Mouse (Mus musculus) intestine, postnatal 0 days (tissue): ENCODE data around the gene Lpin2. TPM values are rescaled to one million over a fixed set of nuclear protein-coding genes. Genes with fewer than 3 reads are reported as not detected.

Experiments
- ATAC-seq: fragments of 200-750 bp; cut with Nextera tagmentation; 2 replicates; pipeline ENCODE4 v1.8.0; 2017; ENCODE audit warnings: mild to moderate bottlenecking, moderate TSS enrichment, moderate library complexity
- H3K27ac ChIP-seq: fragments of 300-500 bp; sonication (generic); 2 replicates; pipeline ENCODE4 v1.5.1; 2014; ENCODE audit warnings: mild to moderate bottlenecking, low read depth, low read length, moderate library complexity
- H3K27me3 ChIP-seq: fragments of 300-500 bp; sonication (generic); replicated peaks from 2 replicates; pipeline ENCODE4 v1.6.1; 2014; ENCODE audit warnings: low read length, mixed read lengths; ENCODE audit not compliant: control insufficient read depth, insufficient read depth
- H3K36me3 ChIP-seq: fragments of 300-500 bp; sonication (generic); 2 replicates; pipeline ENCODE4 v1.6.1; 2014; ENCODE audit warnings: mild to moderate bottlenecking, moderate library complexity; ENCODE audit not compliant: control insufficient read depth, insufficient read depth
- H3K4me1 ChIP-seq: fragments of 300-500 bp; sonication (generic); replicated peaks from 2 replicates; pipeline ENCODE4 v1.6.1; 2014; ENCODE audit warnings: antibody characterized with exemption, low read length, mixed read lengths; ENCODE audit not compliant: control insufficient read depth, insufficient read depth
- H3K4me2 ChIP-seq: fragments of 300-500 bp; sonication (generic); replicated peaks from 2 replicates; pipeline ENCODE4 v1.6.1; 2014; ENCODE audit warnings: low read depth, mild to moderate bottlenecking, moderate library complexity
- H3K4me3 ChIP-seq: fragments of 300-500 bp; sonication (generic); 2 replicates; pipeline ENCODE4 v1.5.1; 2014; ENCODE audit warnings: low read depth, low read length
- H3K9ac ChIP-seq: fragments of 300-500 bp; sonication (generic); 2 replicates; pipeline ENCODE4 v1.6.1; 2014; ENCODE audit warnings: mild to moderate bottlenecking, low read depth, low read length
- H3K9me3 ChIP-seq: fragments of 300-500 bp; sonication (generic); 2 replicates; pipeline ENCODE4 v1.6.1; 2016; ENCODE audit warnings: mixed run types; ENCODE audit not compliant: control insufficient read depth
- CTCF ChIP-seq: sonication (generic); IDR thresholded peaks from 2 replicates; pipeline ENCODE4 v1.5.1; 2016; ENCODE audit warnings: low read depth, mild to moderate bottlenecking, control low read depth, antibody characterized with exemption, moderate library complexity
- WGBS: fragments of 180-500 bp; shearing (Covaris S2); extraction: QIAGEN DNeasy Blood & Tissue Kit; methylation state at CpG from one replicate; pipeline ENCODE4 v1.1.7; 2014; 5-methylcytosine and 5-hydroxymethylcytosine counted together
- polyA plus RNA-seq: library from polyadenylated mRNA; unstranded; fragments of >200 nt; fragmentation: Nextera tagmentation; extraction: Ambion mirVana; gene quantifications from 2 replicates; pipeline ENCODE4 v1.2.1, GENCODE M21; 2015

The Lpin2 gene
- polyA plus RNA-seq, 1 experiment from 2014 or later, result 22.2 TPM

- Histone ChIP-seq H3K9me3 (no peaks in the 10 kb centered on the region), H3K9ac (no peak overlapping the region), H3K4me2 (no peak overlapping the region), H3K4me1 (0 out of 2 replicates have a peak, but pooled peaks cover 4% of the 10 kb centered on the region), H3K27ac (no peak overlapping the region), H3K4me3 (no peak overlapping the region), H3K27me3 (no peaks in the 10 kb centered on the region), H3K36me3 (no peaks in the 10 kb centered on the region)
- TF ChIP-seq CTCF, result no peak
- ATAC-seq, result no peak
- 72% methylated on average over 9 of the region's 9 CpGs for WGBS
These were observed 13.5 kb upstream of the Lpin2 start for GRCm38 (mm10) chr17:71168846-71169245.

- WGBS, result 43% methylated on average over 1 of the region's 1 CpGs
- Histone ChIP-seq H3K9ac (no peak overlapping the region), H3K4me2 (no peak overlapping the region), H3K27ac (no peak overlapping the region), H3K4me3 (no peak overlapping the region), H3K9me3 (no peaks in the 10 kb centered on the region), H3K27me3 (no peaks in the 10 kb centered on the region), H3K36me3 (no peaks in the 10 kb centered on the region), H3K4me1 (0 out of 2 replicates have a peak, but pooled peaks cover 4% of the 10 kb centered on the region)
- ATAC-seq, result no peak
- TF ChIP-seq CTCF, result no peak
These were observed 12.7 kb upstream of the Lpin2 start for GRCm38 (mm10) chr17:71169639-71170038.

GRCm38 (mm10) chr17:71171161-71171560, 11.2 kb upstream of the Lpin2 start:
- ATAC-seq, result no peak
- H3K9ac ChIP-seq, result no peak overlapping the region
- no peak overlapping the region for H3K27ac ChIP-seq
- H3K4me2 ChIP-seq, result no peak overlapping the region
- H3K9me3 ChIP-seq, result no peaks in the 10 kb centered on the region
- no peaks in the 10 kb centered on the region for H3K27me3 ChIP-seq
- H3K4me3 ChIP-seq, result no peak overlapping the region
- no peaks in the 10 kb centered on the region for H3K36me3 ChIP-seq
- WGBS, result 63% methylated on average over 4 of the region's 4 CpGs
- 0 out of 2 replicates have a peak, but pooled peaks cover 4% of the 10 kb centered on the region for H3K4me1 ChIP-seq
- no peak for TF ChIP-seq CTCF

GRCm38 (mm10) chr17:71177336-71177735, 5.0 kb upstream of the Lpin2 start:
- Histone ChIP-seq H3K9ac (no peak overlapping the region), H3K4me1 (peaks cover 1% of the 10 kb centered on the region; the same call in 1 of the 2 replicates), H3K9me3 (no peaks in the 10 kb centered on the region), H3K36me3 (no peaks in the 10 kb centered on the region), H3K27me3 (no peaks in the 10 kb centered on the region), H3K4me2 (no peak overlapping the region), H3K27ac (no peak overlapping the region), H3K4me3 (no peak overlapping the region)
- WGBS, result 68% methylated on average over 4 of the region's 4 CpGs
- no peak for ATAC-seq
- no peak for TF ChIP-seq CTCF

GRCm38 (mm10) chr17:71177949-71178348, 4.4 kb upstream of the Lpin2 start:
- no peak overlapping the region for H3K4me2 ChIP-seq
- H3K27me3 ChIP-seq, result no peaks in the 10 kb centered on the region
- no peak for ATAC-seq
- TF ChIP-seq CTCF, result no peak
- no peak overlapping the region for H3K9ac ChIP-seq
- H3K4me3 ChIP-seq, result no peak overlapping the region
- H3K4me1 ChIP-seq, result peaks cover 5% of the 10 kb centered on the region; the same call in 1 of the 2 replicates
- no peaks in the 10 kb centered on the region for H3K36me3 ChIP-seq
- no peaks in the 10 kb centered on the region for H3K9me3 ChIP-seq
- H3K27ac ChIP-seq, result no peak overlapping the region
- WGBS, result 66% methylated on average over 2 of the region's 2 CpGs

- Histone ChIP-seq H3K27me3 (no peaks in the 10 kb centered on the region), H3K36me3 (no peaks in the 10 kb centered on the region), H3K4me3 (no peak overlapping the region), H3K4me1 (peaks cover 5% of the 10 kb centered on the region; the same call in 1 of the 2 replicates), H3K4me2 (no peak overlapping the region), H3K9ac (no peak overlapping the region), H3K9me3 (no peaks in the 10 kb centered on the region), H3K27ac (no peak overlapping the region)
- TF ChIP-seq CTCF, result no peak
- ATAC-seq, result no peak
- WGBS, result 45% methylated on average over 10 of the region's 10 CpGs
These were observed 3.7 kb upstream of the Lpin2 start for GRCm38 (mm10) chr17:71178530-71179181.
